Mouse (Mus musculus): ENCODE results near the gene Mafg.
A peak's percentile ranks its signal among the peaks of the same experiment; 100 is the strongest.
"Not testable (repeated sequence)": the region's sequence is repeated elsewhere in the genome, so short reads cannot be mapped to it uniquely, and the experiment has no call there.

Gene Mafg

GRCm38 (mm10) chr11:120633520-120634343 lies at the start of gene Mafg:
Gene Mafg (minus strand): TSS chr11:120633600.
- peak; percentile 96 to 97 for DNase-seq

DNA sequence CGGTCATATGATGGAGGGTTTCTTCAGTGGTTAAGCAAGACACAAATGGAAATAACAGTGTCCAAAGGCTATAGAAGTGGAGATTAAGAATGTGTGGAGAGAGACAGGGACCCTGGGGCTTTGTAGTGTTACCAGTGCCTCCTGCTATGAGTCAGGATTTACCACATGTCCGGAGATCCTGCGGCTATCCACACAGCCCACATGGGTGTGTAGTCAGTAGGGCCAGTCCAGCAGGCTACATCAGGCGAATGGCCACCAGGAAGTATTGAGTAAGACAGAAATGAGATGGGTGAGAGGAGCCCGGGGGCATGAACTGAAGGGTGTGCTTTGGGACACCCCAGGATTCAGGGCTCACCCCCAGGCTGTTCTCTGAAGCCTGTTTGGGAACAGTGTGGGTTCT lies 49.3 kb upstream of the Mafg start:
- DNase-seq = no peak

- peak; percentile 69 to 89 for DNase-seq
These were observed 46.5 kb upstream of the Mafg start for GRCm38 (mm10) chr11:120679909-120680308.

GRCm38 (mm10) chr11:120676951-120677350 lies 43.6 kb upstream of the Mafg start:
- DNase-seq = no peak

DNA sequence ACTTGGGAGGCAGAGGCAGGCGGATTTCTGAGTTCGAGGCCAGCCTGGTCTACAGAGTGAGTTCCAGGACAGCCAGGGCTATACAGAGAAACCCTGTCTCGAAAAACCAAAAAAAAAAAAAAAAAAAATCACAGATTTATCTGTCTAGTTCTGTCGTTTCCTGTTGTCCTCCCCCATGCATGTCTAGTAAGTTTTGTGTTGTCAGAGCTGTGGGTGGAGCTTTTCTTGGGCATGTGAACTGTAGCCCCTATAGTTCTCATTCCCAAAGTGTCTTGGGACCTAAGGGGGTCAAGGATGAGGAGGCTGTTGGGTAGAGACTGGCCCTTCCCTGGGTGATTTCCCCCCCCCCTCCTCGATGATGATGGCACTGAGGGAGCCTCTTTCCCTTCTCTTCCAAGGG lies 42.5 kb upstream of the Mafg start:
- not testable (repeated sequence) for DNase-seq

DNA sequence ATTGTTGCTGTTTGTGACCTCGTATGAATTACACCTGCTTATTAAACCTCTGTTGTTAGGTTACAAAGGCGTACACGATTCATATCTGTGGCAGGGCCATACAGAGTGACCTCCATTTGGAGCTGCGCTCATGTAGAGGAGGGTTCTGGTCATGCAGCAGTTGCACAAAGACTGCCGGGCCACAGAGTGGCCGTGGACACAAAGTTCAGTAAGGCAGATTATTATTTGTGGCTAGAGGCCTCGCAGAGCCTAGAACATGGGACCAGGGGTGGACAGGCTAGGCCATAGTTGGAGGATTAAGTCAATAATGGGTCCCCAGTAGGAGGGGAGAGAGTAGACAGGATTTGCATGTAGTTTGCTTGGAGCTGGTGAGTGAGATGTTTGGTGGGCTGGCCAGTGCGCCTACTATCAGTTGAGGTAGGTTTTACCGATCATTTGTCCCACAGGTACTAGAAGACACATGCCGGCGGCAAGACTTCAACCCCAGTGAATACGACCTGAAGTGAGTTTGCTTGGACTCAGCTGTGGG lies 40.3 kb upstream of the Mafg start:
- peak in 1 of 2 experiments; percentile 45 for DNase-seq

DNA sequence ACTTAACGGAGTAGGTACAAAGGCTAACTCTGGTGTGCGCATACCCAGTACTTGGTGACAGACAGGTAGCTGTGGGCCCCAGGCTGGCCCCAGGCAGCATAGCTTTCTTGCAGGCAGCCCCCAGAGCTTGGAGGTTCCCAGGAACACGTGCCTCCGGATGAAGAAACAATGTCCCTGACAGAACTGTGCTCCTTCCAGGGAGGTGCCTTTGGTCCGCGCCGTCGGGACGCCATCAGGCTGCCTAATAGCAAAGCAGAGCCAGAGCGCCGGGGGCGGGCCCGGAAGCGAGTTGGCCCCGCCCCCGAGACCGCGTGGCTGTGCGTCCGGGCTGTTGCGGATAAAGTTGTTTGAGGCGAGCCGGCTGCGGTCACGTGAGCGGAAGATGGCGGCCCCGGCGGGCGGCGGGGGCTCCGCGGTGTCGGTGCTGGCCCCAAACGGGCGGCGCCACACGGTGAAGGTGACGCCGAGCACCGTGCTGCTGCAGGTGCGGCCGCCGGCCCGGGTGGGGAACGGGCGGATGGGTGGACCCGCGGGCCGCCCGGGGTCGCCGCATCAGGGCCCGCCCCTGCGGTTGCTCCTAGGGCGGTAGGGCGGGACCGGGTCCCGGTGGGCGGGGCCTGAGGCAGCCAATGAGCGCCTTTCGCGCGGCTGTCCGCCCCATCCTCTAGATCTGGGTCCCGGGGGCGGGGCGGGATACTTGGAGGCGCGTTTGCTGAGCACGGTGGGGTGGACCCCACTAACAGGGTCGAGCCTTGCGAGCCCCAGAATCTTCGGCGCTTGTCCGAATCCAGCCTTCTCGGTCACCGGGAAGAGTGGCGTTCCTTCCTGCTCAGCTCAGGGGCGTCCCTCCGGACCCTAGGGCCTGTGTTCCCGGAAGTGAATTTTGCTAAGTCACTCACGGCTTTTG lies 39.5 kb upstream of the Mafg start, which contains the start of gene Aspscr1:
Gene Aspscr1 (plus strand): TSS at position 287 of the 907 bp plus-strand sequence.
- peak; percentile 97 to 99 for DNase-seq

- no peak for DNase-seq
These were observed 33.2 kb upstream of the Mafg start for GRCm38 (mm10) chr11:120666617-120667016.

- DNase-seq = no peak
These were observed 32.0 kb upstream of the Mafg start for GRCm38 (mm10) chr11:120665406-120665805.

DNA sequence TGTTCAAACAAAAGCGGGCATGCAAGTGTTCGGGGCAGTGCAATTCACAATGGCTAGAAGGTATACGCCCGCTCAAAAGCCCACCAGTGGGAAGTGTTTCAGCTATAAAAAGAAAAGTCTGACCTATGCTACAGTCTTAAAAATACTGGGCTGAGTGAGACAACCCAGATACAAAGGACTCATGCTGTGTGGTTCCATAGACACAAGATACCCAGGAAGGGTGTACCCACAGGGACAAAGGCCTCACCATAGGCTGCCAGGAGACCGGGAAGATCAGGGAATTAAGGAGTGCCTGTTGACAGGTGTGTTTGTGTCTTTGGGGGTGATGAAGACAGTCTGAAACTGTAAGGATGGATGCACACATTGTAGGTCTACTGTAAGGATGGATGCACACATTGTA lies 30.3 kb upstream of the Mafg start:
- DNase-seq = no peak

GRCm38 (mm10) chr11:120662759-120663158 lies 29.4 kb upstream of the Mafg start:
- DNase-seq = no peak

DNA sequence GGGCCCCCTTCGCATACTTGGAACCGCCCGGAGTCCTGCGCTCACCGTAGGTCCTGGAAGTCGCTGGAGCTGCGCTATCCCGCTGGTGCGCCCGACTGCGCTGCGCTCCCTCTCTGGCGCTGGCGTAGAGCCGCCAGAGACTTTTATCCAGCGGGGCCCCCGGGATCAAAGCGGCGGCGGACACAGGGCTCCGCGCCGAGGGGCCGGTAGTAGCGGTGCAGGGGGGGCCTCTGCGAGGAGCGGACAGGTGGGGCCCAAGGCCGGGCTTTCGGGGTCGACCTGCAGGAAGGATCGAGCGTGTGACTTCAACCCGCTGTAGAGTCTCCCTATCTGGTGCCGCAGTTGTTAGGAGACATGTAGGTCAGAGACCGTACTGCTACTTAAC lies 27.7 kb upstream of the Mafg start, which contains the start of gene Notum:
Gene Notum (minus strand): TSS at position 100 of the 385 bp plus-strand sequence.
- no peak for DNase-seq

DNA sequence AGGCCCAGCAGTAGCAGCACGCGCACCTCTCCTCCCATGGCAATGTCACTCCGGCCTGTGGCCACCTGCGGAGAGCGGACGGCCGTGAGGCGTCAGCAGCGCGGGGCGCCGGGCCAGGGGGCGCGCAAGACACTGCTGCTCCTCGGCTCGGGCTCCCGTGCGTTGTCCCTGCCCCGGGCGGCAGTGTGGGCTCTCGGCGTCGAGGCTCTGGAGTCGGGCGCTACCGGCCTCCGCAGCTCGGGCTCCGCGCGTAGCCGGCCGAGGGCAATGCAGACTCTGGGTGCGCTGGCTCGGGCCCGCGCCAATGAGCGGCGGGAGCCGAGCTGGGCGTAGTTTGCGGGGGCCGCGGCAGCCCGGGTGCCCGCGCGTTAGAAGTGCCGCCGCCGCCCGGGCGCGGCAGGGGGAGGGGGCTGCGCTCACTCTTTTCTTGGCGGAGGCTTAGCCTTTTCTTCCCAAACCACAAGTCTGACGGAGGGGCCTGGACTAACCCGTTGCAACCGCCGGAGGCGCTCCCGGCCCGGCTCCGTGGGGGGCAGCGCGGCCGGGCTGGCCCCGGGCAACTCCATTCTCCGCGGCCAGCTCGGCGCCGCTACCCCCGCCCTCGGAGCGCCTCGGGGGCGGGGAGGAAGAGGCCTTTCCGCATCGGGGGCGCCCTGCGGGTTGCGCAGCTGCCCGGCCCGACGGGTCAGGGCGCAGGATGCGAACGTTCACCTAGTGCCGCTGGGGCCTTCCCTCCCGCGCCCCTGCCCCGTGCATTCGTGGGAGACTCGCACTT lies 27.1 kb upstream of the Mafg start:
- peak; percentile 50 to 80 for DNase-seq

DNA sequence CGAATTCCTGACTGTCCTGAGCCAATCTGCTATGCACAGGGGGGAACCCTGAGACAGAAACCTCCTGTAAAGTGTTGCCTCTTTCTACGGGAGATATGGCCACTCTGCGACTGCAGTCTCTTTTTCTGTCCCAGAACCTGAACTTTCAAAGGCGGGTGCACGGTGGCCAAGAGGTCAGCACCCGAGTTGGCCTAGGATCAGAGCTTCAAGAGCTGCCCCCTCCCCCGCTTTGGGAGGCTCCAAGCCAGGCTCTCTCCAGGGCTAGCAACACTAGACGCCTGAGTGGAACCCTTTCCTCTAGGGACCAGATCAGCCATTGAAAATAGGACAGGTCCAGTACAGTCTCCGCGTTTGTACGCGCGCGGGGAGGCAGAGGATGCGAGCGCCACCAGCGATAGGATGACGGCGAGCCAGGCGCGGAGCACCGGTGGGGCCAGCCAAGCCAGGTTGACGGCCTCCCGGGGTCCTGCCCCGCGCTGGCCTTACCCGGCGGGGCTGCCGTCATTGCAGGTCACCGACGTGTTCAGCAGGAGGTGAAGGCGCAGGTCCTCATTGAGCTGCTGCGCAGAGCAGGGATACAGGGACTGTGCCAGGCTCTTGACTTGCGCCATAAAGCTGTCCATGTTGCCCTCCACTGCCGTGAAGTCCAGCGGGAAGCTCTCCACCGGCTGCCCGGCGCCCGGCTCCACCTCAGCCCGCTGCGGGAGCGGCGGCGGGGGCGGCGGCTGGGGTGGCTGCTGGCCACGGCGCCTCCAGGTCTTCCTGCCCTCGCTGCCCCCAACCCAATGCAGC lies 26.3 kb upstream of the Mafg start:
- DNase-seq = peak in 1 of 2 experiments; percentile 59

DNA sequence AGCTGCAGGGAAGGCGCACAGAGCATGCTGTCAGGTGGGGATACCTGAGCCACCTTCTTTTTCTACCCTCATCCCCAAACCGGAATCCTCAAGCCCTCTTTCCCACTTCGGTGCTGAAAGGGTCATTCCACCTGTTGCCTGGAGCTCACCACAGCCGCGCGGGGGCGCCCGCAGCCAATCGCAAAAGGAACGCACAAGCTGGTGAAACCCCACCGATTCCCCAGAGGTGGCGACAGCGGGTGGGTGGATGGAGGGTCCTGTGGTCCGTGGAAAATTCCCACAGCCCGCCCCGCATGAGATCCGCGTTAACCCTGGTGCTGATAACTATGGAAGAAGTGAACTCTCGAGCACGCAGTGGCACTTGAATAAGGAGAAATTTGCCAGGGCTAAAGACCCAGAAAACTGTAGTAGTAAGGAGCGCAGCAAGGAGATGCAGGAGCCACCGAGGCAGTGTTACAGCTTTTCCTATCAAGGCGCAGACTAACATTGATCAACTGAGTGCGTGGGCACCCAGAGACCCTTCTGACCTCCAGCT lies 25.5 kb upstream of the Mafg start:
- DNase-seq = peak; percentile 85 to 95

GRCm38 (mm10) chr11:120657301-120657700 lies 23.9 kb upstream of the Mafg start:
- DNase-seq = peak; percentile 75 to 76

DNA sequence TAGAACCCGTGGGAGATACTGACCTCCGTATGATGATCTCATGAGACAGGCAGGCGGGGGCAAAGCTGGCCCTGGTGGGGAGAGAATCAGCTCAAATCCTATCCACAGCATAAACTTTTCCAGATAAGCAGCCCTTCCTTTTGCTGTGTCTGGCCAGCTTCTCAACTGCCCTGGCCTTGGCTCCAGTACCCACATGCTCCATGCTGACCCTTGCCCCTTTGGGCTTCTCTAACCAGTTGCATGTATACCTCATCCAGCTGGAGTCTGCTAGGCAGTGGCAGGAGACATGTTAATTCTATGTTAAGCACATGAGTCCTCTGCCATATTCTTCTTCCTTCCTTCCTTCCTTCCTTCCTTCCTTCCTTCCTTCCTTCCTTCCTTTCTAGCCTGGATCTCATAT lies 21.3 kb upstream of the Mafg start:
- peak in 1 of 2 experiments; percentile 44 for DNase-seq

DNA sequence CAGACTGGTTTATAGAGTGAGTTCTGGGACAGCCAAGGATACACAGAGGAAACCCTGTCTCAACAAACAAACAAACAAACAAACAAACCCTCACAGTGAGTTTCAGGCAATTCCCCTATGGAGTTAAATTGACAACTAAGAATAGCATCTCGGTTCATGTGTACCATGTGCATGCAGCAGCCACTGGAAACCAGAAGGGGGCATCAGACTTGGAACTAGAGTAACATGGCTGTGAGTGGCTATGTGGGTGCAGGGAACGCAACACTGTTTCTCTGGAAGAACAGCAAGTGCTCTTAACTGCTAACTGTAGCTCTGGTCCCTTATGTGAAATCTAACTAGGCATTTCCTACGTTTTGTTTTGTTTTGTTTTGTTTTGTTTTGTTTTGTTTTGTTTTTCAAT lies 18.5 kb upstream of the Mafg start:
- DNase-seq = no peak

DNA sequence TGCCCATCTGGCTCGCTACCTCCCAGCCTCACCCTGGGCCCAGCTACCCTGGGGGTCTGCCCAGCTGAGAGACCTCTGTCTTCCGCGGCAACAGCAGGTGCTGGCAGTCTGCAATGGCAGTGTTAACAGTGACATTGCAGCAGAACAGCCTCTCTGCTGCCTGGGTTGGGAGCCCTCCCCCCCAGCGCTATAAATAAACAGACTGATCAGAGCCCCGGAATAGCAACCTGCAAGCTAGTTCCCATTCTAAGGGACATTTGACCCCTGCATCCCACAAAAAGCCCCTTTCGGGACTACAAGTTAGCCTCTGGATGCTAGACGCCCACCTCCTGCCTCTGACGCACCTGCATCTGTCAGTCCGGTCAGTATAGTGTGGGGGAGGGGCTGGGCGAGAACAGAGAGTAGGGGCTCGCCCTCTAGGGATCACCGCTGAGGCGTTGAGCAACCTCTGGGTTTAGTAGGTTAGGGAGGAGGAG lies 14.6 kb upstream of the Mafg start, which contains the start of gene Myadml2:
Gene Myadml2 (minus strand): TSS at position 158 of the 476 bp plus-strand sequence.
- peak in 1 of 2 experiments; percentile 45 for DNase-seq

DNA sequence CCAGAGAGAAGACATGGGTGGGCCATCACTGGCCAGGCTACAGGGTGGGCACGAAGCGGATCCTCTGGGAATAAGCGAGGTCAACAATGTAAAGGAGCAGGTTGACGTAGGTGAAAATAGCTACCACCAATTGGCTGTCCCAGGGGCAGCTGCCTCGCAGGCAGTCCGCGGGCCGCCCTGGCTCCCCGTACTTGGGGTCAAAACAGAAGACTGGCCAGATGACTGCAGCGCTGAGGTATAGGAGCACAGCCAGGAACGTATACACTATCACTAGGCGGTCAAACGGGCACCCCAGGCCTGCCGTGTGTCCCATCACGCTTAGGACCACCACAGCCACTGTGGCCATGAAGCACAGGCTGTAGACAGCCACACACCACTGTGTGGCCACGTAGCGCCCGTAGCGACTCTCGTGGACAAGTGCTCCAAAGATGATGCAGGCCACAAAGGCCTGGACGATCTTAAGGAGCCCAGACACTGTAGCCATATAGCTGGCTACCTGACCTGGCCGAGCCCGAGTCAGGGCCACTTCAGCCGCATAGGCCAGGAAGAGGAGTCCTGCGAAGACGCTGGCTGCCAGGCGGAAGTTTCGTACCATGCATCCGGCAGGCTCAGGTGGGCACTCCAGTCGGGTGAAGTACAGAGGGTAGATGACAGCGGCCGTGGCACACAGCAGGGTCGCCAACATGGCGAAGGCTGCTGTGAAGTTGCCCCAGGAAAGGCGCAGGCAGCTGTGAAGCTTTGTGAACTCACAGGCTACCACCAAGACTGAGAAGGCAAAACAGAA lies 13.8 kb upstream of the Mafg start:
- DNase-seq = no peak

Data from kidney, postnatal 36 days (tissue).